Mouse (Mus musculus): ENCODE measurements around the gene Ppp1ca. TPM values are rescaled to one million over a fixed set of nuclear protein-coding genes. Genes with fewer than 3 reads are reported as not detected.

The Ppp1ca gene
- 100 to 1,000 TPM; 371 to 396 (median 387) TPM for total RNA-seq (2022)

- DNase-seq, result peak; percentile 91
Measured at GRCm38 (mm10) chr19:4191528-4192250, at the start of gene Ppp1ca. TSS of gene Ppp1ca (plus strand) at chr19:4192065.

- DNase-seq, result no peak
Measured at GRCm38 (mm10) chr19:4142416-4143173, 49.3 kb upstream of the Ppp1ca start.

DNA sequence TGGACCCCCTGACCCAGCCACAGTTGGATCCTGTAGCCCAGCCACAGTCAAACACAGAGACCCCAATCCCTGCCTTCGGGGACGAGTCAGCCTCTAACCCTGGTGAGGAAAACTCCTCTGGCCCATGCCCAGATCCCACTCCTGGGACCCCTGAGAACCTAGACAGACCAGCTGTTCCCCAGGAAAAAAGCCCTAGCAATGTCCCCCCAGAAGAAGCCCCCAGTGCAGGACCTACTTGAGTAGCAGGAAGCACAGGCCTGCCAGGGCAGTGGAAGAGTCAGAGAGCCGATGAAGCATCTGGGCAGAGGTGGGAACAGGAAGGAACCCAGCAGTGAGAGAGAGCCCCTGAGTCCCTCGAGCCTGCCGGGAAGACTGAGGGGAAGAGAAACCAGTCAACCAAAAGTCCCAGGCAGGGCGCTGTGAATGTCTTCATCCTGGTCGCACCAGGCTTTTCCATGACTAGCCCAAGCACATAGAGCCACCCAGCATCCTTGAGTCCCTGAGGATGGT, 48.1 kb upstream of the Ppp1ca start, which contains the start of gene Cabp4:
Cabp4 (minus strand) TSS at position 275 of the 510 bp plus-strand sequence.
- no peak for DNase-seq

DNA sequence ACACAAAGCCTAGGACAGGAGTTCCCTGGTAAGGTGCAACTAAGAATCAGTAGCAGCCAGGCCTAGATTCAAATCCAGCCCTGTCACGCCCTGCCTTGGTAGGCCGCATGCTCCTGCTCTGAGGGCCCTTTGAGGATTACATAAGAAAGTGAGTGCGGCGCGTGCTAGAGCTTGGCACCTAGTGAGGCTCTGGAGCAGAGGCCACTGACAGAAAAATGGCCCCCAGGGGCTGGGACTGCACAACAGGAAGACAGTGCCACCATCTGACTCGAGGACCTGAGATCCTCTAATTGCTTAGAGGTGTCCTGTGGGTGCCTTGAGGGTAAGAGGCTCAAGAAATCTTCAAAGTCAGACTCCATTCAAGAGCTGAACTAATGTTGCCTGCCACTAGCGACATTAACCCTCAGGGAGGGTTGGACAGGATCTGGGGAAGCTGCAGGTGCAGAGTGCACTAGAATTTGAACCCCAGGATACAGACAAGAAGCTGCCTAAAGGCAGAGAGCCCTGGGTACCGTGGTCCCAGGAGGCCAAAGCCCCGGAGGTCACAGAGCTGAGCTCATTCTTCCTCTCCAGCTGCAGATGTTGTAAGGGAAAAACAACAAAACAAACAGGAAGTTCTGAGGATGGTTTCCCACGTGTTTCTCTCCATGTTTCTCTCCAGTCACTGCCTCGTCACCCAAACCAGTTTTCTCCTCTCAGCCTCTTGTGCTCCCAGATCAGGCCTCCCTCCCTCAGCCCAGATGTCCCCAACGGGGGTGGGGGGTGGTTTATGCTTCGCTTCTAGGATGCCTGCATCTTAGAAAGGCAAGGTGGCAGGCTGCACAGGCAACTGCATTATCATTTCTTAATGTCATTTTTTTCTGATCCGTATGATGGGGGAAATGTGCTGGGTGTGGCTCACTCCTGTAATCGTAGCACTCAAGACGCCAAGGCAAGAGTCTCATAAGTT, 47.0 kb upstream of the Ppp1ca start:
- DNase-seq, result no peak

DNA sequence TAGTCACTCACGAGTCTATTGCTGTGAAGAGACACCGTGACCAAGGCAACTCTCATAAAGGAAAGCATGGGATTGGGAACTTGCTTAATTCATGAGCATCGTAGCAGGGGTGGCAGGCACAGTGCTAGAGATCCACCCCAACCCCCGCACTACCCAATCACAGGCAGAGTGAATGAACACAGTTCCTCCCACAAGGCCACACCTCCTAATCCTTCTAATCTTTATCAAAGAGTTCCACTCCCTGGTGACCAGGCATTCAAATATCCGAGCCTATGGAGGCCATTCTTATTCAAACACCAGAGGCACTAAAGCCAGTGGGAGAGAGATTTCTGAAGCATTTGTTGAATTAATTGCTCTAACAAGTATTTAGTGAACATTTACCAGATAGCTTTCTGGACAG, 45.9 kb upstream of the Ppp1ca start:
- DNase-seq, result no peak

DNA sequence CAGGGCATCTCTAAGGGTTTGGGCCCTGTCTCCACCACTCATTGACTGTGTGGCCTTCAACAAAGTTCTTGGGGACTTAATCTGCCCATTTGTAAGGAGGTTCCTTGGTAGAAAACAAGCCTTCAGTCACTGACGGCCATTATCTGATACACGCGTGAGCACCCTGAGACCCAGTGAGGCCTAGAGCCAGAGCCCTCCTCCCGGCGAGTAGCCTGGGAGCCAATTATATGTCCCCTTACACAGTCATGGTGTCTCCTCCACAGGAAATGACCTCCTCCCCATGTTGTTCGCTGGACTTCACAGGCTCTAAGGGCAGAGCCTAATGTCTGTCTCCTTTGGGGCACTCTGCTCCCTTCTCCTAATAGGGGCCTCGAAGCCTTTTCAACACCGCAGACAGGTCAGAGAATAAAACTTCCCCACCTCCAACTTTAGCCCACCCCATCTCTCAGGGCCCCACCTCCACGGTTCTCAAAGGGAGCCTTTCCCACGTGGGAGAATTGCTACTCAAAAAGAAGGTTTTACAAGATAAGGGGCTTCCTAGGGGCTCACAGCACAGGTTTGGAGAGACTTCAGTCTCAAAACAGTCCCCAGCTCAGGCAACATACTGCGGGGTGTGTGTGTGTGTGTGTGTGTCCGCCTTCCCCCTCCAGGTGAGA, 45.4 kb upstream of the Ppp1ca start:
- no peak for DNase-seq

DNA sequence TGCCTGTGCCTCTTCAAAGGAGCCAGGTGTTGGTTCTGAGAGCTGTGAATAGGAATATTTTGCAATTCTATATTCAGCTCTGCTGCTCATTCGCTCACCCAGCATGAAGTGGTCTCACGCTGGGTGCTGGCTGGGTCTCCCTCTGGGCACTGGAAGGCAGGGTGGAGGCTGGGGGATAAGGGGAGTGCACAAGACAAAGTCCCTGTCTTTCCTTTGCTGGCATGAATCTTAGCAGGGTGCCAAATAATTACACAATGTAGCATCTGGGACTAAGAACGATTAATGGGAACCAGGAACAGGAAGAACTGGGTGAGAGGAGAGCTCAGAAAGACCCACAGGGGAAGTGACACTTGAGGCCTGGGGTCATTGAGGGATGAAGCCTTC, 44.9 kb upstream of the Ppp1ca start:
- DNase-seq, result no peak

DNA sequence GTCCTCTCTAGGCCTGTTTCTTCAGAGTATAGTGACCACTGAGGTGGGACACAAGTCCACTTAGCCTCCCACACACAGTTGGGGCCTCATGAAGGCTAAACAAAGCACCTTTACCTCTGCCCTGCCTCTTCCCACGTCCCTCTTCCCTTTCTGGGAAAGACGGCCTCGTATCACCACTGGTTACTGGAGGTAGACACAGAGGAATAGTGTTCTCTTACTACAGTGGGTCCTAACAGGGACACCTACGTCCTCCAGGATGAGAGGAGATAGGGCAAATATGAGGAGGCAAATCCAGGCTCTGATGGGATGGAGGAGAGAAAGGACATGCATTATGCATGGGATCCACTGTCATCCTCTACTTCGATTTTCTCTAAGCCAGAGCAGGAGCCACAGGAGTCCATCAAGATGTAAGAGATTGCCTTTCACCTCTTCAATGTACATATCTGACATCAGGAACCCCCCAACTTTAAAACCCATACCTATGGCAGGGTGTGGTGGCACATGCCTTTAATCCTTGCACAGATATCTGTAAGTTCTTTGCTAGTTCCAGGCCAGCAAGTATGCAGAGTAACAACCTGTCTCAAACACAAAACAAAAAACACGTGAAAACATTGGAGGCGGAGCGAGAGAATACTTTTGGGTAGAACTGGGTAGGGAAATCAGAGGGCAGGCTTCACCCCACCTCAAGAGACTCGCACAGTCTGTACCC, 43.9 kb upstream of the Ppp1ca start:
- no peak for DNase-seq

GRCm38 (mm10) chr19:4148491-4148806, 43.4 kb upstream of the Ppp1ca start, which contains the start of gene Coro1b:
TSS of gene Coro1b (plus strand) at chr19:4148619.
- DNase-seq, result peak; percentile 96

- no peak for DNase-seq
Measured at GRCm38 (mm10) chr19:4148819-4149218, 43.0 kb upstream of the Ppp1ca start.

GRCm38 (mm10) chr19:4149283-4149682, 42.6 kb upstream of the Ppp1ca start:
- DNase-seq, result no peak

DNA sequence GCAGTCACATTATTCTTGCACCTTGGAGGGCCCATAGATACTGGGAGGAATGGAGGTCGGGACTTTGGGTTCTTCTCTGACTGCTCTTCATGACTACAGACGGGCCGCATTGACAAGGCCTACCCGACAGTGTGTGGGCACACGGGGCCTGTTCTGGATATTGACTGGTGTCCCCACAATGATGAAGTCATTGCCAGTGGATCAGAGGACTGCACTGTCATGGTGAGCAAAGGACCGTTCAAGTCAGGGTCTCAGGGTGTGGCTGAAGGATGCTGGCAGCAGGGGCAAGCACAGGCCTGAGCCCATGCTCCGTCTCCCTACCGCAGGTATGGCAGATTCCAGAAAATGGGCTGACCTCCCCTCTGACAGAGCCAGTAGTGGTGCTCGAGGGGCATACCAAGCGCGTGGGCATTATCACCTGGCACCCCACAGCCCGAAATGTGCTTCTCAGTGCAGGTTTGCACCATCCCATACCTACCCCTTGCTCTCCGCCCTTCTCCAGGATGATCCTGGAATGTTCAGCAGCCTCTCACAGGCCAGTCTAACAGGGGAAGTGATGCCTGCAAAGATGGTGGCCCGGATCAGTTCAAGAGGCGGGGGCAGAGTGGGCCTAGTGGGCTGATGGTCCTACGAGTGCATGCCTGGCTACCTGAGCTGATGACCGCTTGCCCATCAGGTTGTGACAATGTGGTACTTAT, 42.0 kb upstream of the Ppp1ca start:
- no peak for DNase-seq

DNA sequence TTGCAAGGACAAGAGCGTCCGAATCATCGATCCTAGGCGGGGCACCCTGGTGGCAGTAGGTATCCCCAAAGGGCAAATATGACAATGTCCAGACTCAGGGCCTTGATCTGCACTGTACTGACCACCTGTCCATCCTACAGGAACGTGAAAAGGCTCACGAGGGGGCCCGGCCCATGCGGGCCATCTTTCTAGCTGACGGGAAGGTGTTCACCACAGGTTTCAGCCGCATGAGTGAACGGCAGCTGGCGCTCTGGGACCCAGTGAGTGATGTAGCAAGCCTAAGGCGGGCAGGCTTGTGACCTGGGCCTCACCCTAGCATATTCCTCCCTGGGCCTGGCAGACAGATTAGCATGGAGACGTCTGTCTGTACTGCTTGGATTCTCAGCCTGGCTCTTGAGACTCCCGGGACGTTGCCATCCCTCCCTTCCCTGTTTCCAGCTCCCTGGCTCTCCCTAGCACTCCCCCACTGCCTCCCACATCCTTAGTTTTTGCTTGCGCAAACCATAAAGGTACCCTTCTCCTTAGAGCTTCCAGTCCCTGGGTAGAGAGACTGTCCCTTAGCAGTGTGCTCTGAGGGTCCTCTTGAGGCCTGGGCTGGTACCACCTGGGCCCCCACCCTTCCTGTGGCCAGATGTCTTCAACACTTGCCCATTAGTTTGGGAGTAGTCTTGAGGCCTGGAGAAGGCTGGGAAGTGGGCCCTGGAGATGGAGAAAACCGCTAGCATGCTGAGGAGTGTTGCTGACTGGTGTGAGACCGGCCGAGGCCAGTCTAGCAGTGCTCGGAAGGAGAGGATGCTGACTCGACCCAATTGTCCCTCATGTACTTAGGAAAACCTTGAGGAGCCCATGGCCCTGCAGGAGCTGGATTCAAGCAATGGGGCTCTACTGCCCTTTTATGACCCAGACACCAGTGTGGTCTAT, 41.0 kb upstream of the Ppp1ca start:
- no peak for DNase-seq

GRCm38 (mm10) chr19:4151488-4151860, 40.4 kb upstream of the Ppp1ca start:
- no peak for DNase-seq

- no peak for DNase-seq
Measured at GRCm38 (mm10) chr19:4151898-4152297, 40.0 kb upstream of the Ppp1ca start.

GRCm38 (mm10) chr19:4152445-4153231, 39.2 kb upstream of the Ppp1ca start:
- DNase-seq, result no peak

- no peak for DNase-seq
Measured at GRCm38 (mm10) chr19:4153232-4153654, 38.6 kb upstream of the Ppp1ca start, which contains the start of gene Ptprcap. TSS of gene Ptprcap (plus strand) at chr19:4153604.

GRCm38 (mm10) chr19:4154437-4155222, 37.2 kb upstream of the Ppp1ca start:
- no peak for DNase-seq
